Mouse (Mus musculus): ENCODE measurements around the gene Zeb2.

The Zeb2 gene

GRCm38 (mm10) chr2:45117087-45117561 lies at the start of gene Zeb2:
Zeb2 (minus strand) TSS chr2:45117395.
- peak; percentile 65 for DNase-seq

DNA sequence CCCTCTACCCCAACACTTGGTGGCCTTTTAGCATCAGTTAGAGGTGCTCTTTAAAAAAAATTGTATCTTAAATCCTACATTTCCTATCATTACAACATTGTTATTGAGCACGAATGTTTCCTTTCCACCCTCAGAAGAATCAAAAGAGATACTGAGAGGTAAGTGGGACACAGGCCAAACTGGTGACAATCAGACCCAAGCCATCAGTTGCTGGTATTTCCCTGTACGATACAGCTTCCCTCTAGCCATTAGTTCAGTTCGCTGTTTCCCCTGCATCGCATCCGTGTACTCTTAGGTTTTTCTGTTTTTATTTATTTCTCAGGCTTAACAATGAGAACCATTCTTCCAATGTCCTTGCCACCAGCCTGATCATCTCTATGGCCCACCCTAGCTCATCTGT lies 41.6 kb upstream of the Zeb2 start:
- DNase-seq: no peak

DNA sequence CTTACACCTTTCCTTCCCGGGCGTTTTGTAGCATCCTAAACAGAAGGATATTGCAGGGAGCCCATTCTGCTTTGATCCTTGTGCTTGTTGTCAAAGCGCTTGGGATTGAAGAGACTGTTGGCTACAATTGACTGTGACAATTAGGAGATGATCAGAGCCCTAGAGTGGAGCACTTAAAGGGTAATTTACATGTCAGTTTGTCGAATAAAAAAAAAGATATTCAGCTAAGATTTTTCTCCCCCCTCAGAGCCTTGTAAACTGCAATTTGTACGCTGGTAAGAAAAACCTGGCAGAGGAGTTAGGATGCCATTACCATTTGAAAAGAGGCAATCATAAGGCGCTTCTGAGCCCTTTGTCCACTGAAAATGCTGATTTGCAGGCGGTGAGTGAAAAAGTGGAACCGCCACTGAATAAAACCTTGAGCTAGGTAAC lies 41.2 kb upstream of the Zeb2 start:
- DNase-seq: no peak

- DNase-seq: no peak
Measured at GRCm38 (mm10) chr2:45153315-45153714, 36.1 kb upstream of the Zeb2 start.

DNA sequence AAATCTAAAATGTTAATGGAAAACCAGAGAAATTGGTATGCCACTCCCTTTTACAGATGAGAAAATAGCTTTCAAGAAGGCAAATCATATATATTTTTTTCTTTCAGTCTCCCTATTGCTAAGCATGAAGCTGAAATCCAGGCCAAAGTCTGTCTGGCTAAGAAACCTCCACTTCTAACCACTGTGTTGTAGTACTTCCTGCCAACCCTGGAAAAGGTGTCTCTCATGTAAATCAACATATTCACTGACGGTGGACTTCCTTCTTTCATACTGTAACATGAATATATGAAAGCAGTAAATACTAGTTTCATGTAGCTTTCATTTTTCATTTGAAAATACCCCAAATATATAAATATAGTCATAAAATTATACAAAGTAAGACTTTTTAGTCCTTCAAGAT lies 26.0 kb upstream of the Zeb2 start:
- no peak for DNase-seq

- DNase-seq: no peak
Measured at GRCm38 (mm10) chr2:45138906-45139305, 21.7 kb upstream of the Zeb2 start.

GRCm38 (mm10) chr2:45136783-45137182 lies 19.6 kb upstream of the Zeb2 start:
- no peak for DNase-seq

DNA sequence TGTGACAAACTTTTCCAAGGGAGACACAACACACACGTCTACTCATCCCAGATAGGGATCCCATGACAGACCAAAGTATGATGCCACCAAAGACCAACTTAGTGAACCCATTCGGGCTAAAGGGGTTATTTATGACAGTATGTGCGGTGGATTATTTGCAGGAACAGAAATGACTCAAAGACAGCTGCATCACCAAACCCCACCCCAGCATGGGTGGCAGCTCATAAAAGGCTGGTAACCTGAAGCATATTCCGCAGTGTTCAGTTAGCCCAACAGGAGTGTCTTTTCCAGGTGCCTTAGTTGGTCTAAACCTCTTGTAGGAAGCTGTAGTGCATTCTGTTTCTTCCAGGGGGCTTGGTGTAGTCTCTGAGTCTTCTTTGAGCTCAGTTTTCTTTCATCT lies 16.0 kb upstream of the Zeb2 start:
- no peak for DNase-seq

DNA sequence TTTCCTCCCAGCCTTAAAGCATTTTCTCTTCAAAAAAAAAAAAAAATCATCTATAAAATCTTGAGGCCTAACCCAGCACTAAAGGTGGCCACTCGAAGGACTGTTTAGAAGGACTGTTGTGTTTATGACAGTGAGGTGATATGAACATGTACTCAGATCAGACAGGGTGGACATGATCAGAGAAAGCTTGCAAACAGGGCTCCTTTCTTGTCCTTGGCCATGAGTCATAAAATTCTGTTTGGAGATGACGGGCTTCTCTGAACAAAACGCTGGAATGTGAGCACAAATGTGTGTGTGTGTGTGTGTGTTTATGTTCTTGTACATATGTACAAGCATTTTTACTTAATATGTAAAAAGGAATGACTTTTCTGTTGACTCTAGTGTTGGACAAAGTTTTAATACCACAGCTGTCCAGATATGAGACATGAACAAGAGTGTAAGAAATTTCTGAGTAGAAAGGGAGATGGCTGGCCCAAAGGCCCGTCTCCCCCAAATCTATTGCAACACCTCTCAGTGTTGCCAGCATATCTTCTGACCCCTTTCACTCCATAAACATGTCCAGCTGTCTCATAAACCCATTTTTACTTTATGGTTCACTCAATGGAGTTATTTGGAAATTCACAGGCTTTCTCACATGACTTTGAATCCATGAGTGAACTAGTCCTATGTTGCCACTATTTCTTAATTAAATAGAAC lies 13.4 kb upstream of the Zeb2 start:
- no peak for DNase-seq

- no peak for DNase-seq
Measured at GRCm38 (mm10) chr2:45129556-45129955, 12.4 kb upstream of the Zeb2 start.

- DNase-seq: no peak
Measured at GRCm38 (mm10) chr2:45128696-45129095, 11.5 kb upstream of the Zeb2 start.

DNA sequence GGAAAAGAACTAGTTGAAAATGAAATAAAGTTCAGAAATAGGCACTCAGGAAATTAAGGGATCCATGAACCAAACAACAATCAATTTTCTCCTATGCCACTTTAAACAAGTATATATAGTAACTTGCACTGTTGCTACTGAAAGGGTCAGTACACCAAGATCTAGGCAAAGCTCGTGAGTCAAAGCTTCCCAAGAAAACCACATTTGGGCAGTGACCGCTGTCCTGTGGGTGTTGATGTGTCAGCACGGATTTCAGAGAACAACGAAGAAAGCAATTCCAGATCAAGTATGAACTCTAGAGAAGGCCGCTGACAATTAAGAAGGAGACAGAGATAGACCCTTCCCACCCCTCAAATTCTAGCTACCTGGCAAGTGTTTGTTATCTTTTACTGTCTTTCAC lies 9.2 kb upstream of the Zeb2 start:
- no peak for DNase-seq

GRCm38 (mm10) chr2:45125181-45125580 lies 8.0 kb upstream of the Zeb2 start:
- DNase-seq: no peak

DNA sequence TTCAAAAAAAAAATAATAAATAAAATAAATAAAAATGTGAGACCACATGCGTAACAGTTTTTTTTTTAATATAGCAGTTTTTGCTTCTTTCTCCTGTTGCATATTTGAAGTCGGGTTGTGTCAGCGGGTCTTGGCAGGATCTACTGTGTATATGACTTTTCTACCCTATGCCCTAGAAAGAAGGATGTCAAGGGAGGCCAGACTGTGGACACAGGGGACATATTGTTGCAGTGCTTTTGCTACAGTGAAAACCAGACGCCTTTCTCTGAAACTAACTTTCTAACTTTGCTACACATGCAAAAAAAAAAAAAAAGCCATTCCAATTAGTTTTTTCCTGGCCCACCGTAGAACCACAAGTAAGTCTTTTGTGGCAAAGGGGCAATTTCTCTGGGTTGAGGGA lies 6.3 kb upstream of the Zeb2 start:
- no peak for DNase-seq

GRCm38 (mm10) chr2:45118121-45118520 lies 926 bp upstream of the Zeb2 start:
- no peak for DNase-seq

GRCm38 (mm10) chr2:45117592-45117991 lies 397 bp upstream of the Zeb2 start:
- no peak for DNase-seq

DNA sequence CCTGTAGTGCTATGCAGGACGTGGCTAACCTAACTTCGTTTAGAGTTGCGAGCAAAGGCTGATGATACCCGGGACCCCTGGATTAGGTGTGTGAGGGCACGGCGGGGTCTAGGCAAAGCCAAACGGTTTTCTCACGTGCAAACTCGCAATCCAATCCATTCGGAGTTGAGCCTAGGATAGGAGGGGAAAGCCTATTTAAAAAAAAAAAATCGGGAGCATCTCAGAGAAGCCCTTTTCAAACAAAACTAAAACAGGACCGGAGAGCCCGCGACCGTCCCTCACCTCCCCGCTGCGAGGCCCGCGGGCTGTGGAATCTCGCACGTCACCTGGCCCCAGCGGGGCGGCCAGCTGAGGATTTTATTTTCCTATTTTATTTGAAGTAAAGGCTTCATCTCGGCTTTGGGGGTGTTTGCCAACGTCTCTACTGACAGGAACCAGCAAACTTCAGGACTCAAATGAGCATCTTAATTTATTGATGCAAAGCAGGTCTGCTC lies 617 bp downstream of the Zeb2 start:
- peak; percentile 35 for DNase-seq

- peak; percentile 34 for DNase-seq
Measured at GRCm38 (mm10) chr2:45115720-45116495, 1.3 kb downstream of the Zeb2 start.

GRCm38 (mm10) chr2:45115211-45115610 lies 2.0 kb downstream of the Zeb2 start:
- no peak for DNase-seq

GRCm38 (mm10) chr2:45114596-45114995 lies 2.6 kb downstream of the Zeb2 start:
- DNase-seq: no peak

DNA sequence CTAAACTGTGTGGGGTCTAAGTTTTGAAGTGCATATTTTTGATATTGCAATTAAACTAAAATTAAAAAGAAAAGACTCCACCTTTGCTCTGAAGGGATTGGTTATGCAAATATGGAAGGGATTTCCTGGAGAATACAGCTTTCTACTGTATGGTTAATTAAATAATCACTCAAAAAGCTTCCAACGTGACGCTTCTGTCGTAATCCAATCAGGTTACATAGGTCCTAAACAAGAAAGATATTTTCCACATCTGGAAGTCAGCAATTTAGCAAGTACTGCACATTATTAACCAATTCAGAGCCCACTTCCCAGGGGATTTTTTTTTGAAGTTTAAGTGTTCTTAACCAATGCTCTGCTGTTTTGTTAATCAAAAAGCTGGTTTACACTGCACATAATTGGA lies 3.3 kb downstream of the Zeb2 start:
- DNase-seq: no peak

- peak; percentile 30 for DNase-seq
Measured at GRCm38 (mm10) chr2:45112891-45113683, 4.1 kb downstream of the Zeb2 start.

GRCm38 (mm10) chr2:45112021-45112747 lies 5.0 kb downstream of the Zeb2 start:
- DNase-seq: no peak
